Mouse (Mus musculus) T-helper 2 cell (primary cell): ENCODE data around the gene Rcl1.

ENCODE experiments used
- in situ Hi-C: fragments of 300-600 bp; cut with MboI, MseI; formaldehyde crosslinking; loops from one replicate; pipeline ENCODE4 v1.15.1; 2025; ENCODE audit warnings: high pct_unique_total_duplicates

The Rcl1 gene

DNA sequence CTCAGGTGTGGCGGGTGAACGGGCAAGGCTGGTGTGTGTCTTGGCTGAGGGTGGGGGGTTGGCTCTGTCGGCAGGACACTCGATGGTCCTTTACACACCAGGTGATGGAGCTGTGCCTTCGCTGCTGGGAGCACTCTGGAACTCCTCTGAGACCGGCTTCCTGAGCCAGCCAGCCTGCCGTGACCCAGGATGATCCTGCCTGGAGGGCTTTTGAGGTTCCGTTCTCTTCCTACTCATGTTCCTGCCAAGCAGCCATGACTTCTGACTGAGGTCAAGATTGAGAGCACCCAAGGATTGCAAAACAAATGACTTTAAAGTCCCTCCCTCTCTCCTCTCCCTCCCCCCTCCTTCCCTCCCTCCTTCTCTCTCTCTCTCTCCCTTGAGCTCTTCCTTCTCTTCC is 11.5 kb downstream of the Rcl1 start:
- in situ Hi-C loops: no loop called here

- in situ Hi-C loops: no loop called here
Observed at GRCm38 (mm10) chr19:29113746-29114649, 12.8 kb downstream of the Rcl1 start.

GRCm38 (mm10) chr19:29116796-29117195 is 15.6 kb downstream of the Rcl1 start:
- in situ Hi-C loops: no loop called here

DNA sequence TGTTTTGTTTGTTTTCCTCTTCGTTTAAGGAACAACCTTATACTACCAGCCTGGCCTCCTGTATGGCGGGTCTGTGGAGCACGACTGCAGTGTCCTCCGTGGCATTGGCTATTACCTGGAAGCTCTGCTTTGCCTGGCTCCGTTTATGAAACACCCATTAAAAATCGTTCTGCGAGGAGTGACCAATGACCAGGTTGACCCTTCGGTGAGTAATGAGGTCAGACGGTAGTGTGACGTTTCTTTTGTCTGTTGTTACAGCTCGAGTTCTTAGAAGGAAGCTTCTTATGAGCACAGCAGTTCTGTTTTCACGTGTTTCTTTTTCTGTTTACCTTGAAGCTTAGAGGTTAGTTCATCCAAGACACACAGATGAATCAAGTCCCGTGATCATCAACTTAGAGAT is 17.0 kb downstream of the Rcl1 start:
- in situ Hi-C loops: no loop called here

DNA sequence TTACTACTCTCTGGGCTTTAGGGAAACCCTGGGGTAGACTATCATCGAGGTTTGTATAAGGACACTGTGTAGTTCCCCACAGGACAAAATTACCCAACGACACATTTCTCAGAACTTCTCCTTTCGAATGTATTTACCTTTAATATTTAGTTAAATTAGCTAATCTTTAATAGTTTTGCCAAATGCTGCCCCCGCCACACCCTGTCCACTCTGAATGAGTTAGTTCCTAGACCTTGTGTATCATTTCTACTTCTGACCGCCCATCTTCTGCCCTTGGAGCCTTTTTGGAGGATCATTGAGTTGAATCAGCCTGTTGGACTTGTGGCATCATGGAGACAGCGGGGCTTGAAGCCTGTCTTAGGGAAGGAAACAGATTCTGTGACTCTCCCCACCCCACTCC is 19.1 kb downstream of the Rcl1 start:
- in situ Hi-C loops: no loop called here

GRCm38 (mm10) chr19:29121394-29121793 is 20.2 kb downstream of the Rcl1 start:
- in situ Hi-C loops: no loop called here

DNA sequence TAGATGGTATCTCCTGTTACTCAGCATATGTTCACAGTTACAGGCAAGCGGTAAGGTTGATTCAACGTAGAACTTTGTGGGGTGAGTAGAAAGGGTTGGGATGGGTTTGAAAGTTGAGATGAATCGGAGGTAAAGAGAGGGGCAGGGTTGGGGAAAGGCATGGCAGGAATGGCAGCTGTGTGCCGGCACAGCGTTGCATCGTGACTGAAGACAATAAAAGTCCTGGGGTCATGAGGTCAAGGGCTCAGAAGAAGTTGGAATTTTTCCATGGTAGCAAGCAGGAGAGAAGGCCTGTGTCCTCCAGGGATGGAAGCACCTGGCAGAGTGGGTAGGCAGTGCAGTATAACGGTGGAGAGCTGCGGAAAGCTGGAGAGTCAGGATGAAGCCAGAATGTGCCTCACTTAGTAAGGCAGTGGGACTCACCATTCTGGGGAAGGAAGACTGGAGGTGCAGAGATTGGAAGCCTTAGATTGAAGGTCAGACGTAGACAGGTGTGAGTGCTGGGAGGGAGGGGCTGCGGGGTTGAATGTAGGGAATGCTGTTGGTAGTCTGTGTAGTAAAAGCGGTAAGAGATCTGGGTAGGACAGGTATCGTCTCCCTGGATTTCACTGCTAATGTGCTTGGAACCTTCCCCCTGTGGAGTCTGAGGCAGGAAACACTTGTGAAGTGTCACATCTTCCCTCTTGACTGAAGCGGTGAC is 23.9 kb downstream of the Rcl1 start:
- in situ Hi-C loops: no loop called here

- in situ Hi-C loops: no loop called here
Observed at GRCm38 (mm10) chr19:29126347-29127015, 25.3 kb downstream of the Rcl1 start.

GRCm38 (mm10) chr19:29127331-29127730 is 26.2 kb downstream of the Rcl1 start:
- in situ Hi-C loops: no loop called here

DNA sequence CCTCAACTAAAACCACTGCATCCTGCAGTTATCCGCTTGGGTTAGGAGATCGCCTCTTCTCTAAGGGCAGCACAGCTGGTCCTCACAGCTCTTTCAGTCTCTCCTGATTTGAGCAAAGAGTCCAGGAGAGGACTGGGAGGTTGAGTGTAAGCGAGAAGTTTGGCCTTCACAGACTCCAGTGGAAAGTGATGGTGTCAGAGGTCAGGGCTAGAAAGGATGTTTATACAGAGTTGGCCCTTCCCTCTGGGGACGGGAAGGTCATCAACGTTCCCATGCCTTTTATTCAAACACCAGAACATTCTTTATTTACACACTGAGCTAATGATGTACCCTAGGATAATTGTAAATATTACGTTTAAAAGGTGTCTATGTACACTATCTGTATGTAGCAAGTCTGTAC is 27.0 kb downstream of the Rcl1 start:
- in situ Hi-C loops: no loop called here

GRCm38 (mm10) chr19:29129551-29129950 is 28.4 kb downstream of the Rcl1 start:
- in situ Hi-C loops: no loop called here

- in situ Hi-C loops: no loop called here
Observed at GRCm38 (mm10) chr19:29131171-29131570, 30.0 kb downstream of the Rcl1 start.

GRCm38 (mm10) chr19:29134293-29134692 is 33.1 kb downstream of the Rcl1 start:
- in situ Hi-C loops: no loop called here

GRCm38 (mm10) chr19:29135172-29135736 is 34.1 kb downstream of the Rcl1 start:
- in situ Hi-C loops: no loop called here

DNA sequence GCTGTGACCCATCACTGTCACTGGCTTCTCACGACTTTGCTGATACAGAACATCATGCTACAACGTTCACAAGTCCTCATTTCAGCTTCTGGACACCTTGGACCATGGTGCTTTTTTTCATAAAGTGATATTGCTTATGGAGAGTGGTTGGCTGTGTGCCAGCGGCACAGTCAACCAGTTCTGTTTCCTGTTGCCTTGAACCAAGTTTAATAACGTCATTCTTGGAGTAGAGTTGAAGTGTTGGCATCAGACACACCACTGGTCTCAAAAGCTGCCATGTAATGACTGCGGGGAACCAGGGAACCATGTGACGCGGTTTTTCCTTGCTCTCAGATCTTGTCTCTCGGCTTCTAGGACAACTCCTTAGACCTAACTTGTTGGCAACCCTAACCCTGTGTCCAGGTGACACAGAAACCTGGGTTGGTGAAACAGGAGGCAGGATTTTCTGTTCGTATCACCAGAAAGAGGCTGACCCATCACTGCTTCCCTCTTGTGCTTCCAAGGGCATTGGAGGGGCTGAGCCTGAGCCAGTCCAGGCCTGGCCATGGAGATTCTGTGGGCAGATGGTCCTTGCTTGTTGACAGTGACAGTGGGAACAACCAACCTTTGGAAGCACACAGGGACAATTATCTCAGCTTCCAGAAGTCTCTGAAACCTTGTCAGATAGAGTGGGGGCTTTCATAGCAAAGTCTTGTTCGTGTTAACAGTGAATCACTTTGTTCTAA is 37.5 kb downstream of the Rcl1 start:
- in situ Hi-C loops: no loop called here

DNA sequence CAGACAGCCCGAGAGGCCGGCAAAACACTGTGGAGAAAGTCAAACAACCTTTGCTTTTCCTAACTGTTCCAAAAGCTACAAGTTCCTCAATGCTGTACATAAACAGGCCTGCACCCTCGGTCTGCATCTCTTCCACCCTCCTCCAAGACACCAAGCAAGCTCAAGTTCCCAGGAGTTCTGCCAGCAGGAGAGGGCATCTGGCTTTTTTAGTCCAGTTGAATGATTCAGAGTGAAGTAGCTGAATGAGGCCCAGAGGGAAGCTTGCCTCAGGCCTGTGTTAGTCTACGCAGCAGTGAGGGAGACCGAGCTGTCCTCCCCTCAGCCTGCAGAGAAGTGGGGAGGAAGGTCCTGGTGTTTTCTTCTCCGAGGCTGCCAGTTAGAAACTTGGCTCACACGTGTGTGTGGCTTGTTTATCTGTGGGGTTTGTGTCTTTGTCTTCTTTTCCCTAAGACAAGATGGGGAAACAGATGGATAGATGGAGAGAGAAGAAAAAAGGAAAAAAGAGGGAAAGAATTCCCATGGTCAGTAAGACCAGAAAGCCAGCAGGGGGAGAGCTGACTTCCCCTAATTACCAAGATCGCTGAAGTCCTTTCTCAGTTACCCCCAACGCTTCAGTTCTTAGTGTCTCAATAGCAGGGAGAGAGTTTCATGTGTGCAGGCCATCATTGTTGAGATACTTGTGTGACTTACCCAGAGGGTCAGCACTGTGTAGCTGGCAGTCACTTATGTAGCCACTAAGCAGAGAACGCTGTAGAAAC is 38.7 kb downstream of the Rcl1 start:
- in situ Hi-C loops: loop anchor here (10.0 kb wide), 1 partner anchor 75 kb away; no protein-coding TSS in a partner anchor

- in situ Hi-C loops: loop anchor here (10.0 kb wide), 1 partner anchor 76 kb away; no protein-coding TSS in a partner anchor
Observed at GRCm38 (mm10) chr19:29140933-29141332, 39.8 kb downstream of the Rcl1 start.

- in situ Hi-C loops: loop anchor here (10.0 kb wide), 1 partner anchor 78 kb away; no protein-coding TSS in a partner anchor
Observed at GRCm38 (mm10) chr19:29142307-29142706, 41.1 kb downstream of the Rcl1 start.

GRCm38 (mm10) chr19:29145421-29145820 is 44.2 kb downstream of the Rcl1 start:
- in situ Hi-C loops: loop anchor here (10.0 kb wide), 1 partner anchor 81 kb away; no protein-coding TSS in a partner anchor

DNA sequence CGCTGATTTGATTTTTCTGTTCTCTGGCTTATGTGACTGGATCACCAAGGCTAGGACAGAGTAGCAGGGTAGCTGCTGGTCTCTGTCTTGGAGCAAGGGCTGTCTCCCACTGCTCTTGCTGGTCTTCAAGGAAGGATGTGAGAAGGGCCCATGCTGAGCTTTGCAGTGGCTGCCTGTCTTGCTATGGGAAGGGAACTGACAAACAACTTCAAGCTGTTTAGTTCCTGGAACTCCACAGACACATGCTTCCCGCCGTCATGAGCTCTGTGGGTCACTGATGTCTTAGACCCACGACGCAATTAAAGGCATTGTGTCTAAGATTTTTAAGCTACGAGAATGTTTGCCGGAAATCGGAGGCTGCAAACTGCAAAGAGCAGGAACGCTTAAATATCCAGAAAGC is 45.6 kb downstream of the Rcl1 start:
- in situ Hi-C loops: loop anchor here (10.0 kb wide), 1 partner anchor 82 kb away; no protein-coding TSS in a partner anchor
